Mouse (Mus musculus) frontal cortex, postnatal 36 days (tissue): Measurements from ENCODE around the gene Gosr2.

Experiments
- DNase-seq, 2 experiments: peaks; one replicate each; pipeline ENCODE4 v3.0.0; 2022; ENCODE audit warnings: low spot score in 2 of 2

Gosr2 gene

DNA sequence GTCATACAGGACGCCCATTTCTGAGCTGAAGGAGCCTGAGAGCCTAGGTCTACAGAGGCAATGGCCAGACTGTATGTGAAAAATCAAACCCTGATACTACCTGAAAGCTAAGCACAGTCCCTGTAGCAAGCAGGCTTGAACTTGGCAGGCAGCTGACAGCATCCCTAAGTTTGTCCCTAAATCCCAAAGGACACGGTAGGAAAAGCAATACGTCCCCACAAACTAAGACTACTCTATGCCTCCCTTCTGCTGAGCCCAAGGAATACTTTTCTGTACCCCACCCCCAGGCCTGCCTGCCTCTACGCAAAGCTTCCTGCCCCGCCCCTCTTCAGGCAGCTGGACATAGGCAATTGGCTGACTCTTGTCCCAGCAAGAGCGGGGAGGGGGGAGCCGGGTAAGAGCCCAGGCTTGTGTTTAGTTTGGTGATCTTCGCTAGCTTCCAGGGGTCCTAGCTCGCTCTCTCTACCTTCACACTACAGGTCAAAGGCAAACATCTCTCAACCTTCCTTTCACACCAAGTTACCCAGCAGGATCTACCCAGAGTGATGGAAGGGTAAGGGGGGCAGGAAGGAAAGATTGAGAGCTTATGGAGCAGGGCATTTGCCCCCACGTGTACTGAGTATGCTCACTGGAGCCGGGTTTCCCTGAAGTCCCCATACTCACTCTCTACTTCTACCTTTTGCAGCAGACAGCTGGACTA, 49.6 kb downstream of the Gosr2 start:
- DNase-seq = no peak

DNA sequence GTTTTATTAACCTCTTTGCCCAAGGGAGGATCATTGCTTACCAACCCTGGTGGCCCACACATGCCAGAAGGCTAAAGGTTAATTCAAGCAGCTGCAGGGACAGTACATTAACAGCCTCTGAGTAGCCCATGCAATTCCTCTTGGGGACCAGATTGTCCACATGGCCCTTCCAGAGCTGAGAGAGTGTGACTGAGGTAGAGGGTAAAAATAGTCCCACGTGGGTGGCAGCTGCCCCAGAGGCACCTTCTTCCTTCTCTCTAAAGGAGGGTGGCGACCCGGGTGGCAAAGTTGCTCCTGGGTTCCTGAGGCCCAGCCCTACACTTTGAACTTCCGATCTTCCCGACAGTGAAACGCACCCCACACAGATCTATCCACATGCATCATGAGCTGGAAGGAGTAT, 51.4 kb downstream of the Gosr2 start:
- DNase-seq = no peak

DNA sequence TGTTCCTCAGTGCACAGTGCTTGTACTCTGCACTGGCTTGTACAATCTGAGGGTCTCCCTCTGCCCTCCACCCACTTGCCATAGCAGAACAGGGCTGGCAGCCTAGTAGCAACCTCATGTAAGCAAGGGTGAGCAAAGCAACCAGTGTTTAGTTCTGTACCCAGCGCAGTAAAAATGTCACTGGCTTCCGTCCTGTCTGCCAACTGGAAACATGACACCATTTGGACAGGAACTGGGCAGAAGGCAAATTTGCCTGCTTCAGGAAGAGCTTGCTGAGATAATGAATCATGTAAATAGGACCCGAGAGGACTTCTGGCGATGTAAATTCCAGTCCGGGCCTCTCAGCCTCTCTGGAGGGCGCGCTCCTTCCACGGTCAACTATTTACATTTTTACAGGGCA, 52.0 kb downstream of the Gosr2 start:
- DNase-seq = no peak

DNA sequence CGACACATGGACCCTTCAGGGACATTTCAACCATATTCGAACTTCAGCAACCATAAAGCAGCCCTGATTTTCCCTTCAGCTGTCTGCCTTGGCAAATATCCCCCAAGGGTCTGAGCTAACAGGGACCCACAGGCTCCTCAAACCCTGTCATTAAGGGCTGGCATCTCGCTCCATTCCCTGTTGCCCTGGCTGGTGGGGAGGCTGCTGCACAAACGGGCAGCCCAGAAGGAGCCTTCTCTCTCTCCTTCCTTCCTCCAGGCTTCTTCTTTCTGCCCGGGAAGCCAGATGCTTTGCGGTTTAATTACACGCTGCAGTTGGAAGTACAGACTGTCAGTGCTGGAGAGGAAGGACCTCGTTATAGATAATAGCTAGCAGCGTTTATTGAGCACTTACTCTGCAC, 54.5 kb downstream of the Gosr2 start:
- DNase-seq = no peak

DNA sequence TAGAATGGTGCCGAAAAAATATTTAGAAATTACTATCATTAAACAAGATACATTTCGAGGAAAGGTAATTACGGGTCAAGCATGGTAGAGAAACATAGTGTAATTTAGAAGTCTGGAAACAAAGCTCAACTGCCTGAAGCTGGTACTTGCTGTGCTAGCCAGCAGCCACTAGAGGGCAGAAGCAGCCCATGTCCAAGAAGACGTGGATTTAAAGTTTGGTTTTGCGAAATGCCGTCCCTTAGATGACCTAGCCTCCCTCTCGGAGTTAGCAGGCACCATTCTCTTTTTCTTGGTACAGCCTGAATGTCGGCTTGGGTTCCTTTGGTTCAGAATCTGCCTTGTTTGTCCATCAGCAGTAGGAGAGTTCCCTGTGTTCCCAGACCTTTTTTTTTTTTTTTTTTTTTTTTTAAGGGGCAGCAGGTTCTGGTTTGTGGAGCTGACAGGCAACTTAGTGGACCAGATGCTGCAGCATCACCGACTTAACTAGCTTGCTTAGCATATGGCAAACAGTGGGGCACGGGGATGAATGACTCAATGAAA, 58.2 kb downstream of the Gosr2 start:
- DNase-seq = peak; percentile 57 to 63

DNA sequence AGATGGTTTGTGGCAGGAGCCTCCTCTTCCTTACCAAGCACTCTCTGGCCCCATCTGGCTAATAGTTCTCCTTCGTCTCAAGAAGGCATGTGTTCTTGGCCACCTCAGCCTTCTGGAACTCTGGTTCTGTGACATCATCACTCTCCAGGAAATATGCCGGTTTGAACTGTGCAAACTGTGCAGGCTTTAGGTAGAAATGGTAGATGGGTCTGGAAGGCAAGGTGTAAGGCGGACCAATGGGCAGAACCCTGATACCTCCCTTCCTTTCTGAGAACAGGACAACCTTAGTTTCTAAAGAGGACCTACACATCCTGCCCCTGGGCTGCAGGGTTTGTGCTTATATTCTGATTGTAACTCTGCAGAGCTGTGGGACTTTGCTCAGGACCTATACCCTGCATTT, 58.9 kb downstream of the Gosr2 start, which contains the start of gene Lyzl6:
Gene Lyzl6, minus strand, starts transcription at position 101 of the 400 bp plus-strand sequence.
- no peak for DNase-seq

DNA sequence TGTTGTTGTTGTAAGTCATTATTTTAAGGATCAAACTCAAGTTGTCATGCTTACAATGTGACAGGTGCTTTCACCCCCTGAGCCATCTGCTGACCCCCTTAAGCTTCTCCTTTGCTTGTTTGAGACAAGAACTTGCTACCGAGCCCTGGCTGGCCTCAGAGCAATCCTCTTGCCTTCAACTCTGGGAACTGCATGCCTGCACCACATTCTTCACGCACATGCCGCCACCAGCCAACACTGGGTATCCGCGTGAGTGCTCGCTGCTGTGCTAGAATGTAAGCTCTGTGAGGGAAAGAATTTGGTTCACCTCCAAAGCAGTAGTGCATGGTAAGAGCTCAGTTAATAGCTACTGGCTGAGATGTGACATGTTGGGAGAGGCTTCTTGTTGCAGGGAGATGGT, 61.4 kb downstream of the Gosr2 start:
- DNase-seq = no peak

DNA sequence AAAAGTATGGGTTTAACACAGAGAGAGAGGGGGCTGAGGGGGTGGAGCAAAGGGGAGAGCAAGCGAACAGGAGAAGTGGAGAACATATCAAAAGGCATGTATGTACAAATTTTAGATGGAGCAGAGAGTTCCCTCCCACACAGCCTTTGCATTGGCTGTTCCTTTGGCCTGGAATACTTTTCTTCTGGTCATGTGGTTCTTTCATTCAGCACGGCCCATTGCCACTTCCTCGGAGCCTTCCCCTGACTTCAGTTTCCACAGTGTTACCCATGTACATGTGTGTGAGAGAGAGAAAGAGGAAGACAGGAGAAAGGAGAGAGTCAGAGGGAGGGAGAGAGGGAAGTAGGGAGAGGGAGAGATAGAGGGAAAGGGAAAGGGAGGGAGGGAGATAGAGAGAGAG, 62.2 kb downstream of the Gosr2 start:
- DNase-seq = no peak

DNA sequence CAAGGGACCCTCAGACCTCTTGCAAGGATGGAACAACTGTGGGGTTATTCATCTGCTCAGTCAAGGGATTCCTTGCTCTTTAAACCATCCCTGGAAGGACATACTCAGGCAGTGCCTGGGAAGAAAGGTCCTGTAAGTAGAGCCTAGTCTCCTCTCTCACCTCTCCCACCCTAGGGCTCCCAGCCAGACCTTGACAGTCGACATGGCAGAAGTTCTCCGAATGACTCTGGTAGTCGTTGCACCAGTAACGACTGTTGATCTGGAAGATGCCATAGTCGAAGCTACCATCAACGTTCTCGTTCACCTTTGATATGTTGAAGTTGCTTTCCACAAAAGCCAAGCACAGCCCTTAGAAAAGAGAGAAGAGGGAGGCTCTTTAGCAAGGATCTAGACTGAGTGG, 62.9 kb downstream of the Gosr2 start:
- no peak for DNase-seq

DNA sequence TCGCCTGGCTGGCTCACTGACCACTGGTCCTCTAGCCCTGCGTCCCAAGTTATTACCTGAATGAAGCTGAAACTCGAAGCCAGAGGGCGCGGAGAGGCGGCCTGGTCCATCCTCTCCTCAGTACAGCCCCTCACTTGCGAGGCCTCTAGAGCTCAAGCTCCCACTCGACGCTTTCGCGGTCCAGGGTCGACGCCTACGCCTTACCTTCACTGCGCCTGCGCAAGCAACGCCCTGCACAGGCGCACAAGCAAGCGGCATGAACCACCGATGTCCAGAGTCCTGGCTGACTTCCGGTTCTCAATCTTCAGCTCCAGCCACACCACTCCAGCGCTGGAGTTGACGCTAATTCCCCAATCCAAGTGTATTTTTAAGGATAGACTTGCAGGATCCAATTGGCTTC, 70.2 kb downstream of the Gosr2 start:
- DNase-seq = no peak
